Mouse (Mus musculus) embryonic facial prominence, embryonic 14.5 days (tissue): ENCODE measurements at regions not wholly inside any gene's neighbourhood (a gene's known extent, or its start where the extent isn't known, plus 50 kb on each side); places are given as distances from the start of the nearest gene placed in this dataset.
A peak's percentile ranks its signal among the peaks of the same experiment; 100 is the strongest.

Source experiments
- ATAC-seq: fragments of 200-750 bp; cut with Nextera tagmentation; 2 replicates; pipeline ENCODE4 v1.8.0; 2017; ENCODE audit warnings: low read depth, moderate number of reproducible peaks, moderate TSS enrichment
- DNase-seq: peaks from one replicate; pipeline ENCODE4 v3.0.0-alpha.2; 2015; ENCODE audit warnings: low spot score
- H3K27ac ChIP-seq: fragments of 300-500 bp; sonication (generic); replicated peaks from 2 replicates; pipeline ENCODE4 v1.5.1; 2014; ENCODE audit warnings: low read depth, mild to moderate bottlenecking, low read length, moderate library complexity
- H3K27me3 ChIP-seq: fragments of 300-500 bp; sonication (generic); replicated peaks from 2 replicates; pipeline ENCODE4 v1.6.1; 2014; ENCODE audit warnings: low read length; ENCODE audit not compliant: control insufficient read depth, insufficient read depth
- H3K36me3 ChIP-seq: fragments of 300-500 bp; sonication (generic); 2 replicates; pipeline ENCODE4 v1.6.1; 2014; ENCODE audit warnings: low read length, mixed read lengths; ENCODE audit not compliant: control insufficient read depth, insufficient read depth
- H3K4me1 ChIP-seq: fragments of 300-500 bp; sonication (generic); 2 replicates; pipeline ENCODE4 v1.6.1; 2014; ENCODE audit warnings: antibody characterized with exemption, low read length; ENCODE audit not compliant: control insufficient read depth, insufficient read depth
- H3K4me2 ChIP-seq: fragments of 300-500 bp; sonication (generic); 2 replicates; pipeline ENCODE4 v1.6.1; 2014; ENCODE audit warnings: low read depth, mild to moderate bottlenecking, low read length, moderate library complexity, mixed read lengths
- H3K4me3 ChIP-seq: fragments of 300-500 bp; sonication (generic); 2 replicates; pipeline ENCODE4 v1.5.1; 2014; ENCODE audit warnings: low read depth, mild to moderate bottlenecking, low read length
- H3K9ac ChIP-seq: fragments of 300-500 bp; sonication (generic); 2 replicates; pipeline ENCODE4 v1.6.1; 2014; ENCODE audit warnings: low read depth, mild to moderate bottlenecking, low read length, moderate library complexity, mixed read lengths
- H3K9me3 ChIP-seq: fragments of 300-500 bp; sonication (generic); 2 replicates; pipeline ENCODE4 v1.6.1; 2016; ENCODE audit warnings: low read length; ENCODE audit not compliant: control insufficient read depth
- WGBS: fragments of 180-500 bp; shearing (Covaris S2); extraction: QIAGEN DNeasy Blood & Tissue Kit; methylation state at CpG from one replicate; pipeline ENCODE4 v1.1.7; 2014; 5-methylcytosine and 5-hydroxymethylcytosine counted together

DNA sequence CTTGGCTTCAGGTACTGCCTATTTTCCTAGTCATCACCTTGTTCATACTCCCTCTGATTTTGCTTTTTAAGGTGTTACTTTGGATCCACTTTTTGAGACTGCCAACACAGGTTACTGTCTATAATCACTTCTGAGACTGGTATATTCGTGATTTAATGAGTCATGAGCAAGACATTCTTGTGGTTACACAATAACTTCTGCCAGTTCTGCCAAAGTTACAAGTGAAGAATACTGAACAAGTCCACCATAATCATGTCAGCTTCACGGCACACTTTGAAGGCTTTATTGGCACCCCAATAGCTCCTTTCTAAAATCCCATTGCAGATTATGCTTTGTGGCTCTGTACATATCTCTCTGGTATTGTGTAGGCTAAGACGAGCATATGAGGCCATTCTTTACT lies 327.9 kb downstream of the Frk start:
- Histone ChIP-seq H3K9ac (no peak overlapping the region), H3K9me3 (no peaks in the 10 kb centered on the region), H3K4me3 (no peak overlapping the region), H3K4me2 (no peak overlapping the region), H3K27ac (no peak overlapping the region), H3K27me3 (no peaks in the 10 kb centered on the region), H3K4me1 (no peaks in the 10 kb centered on the region), H3K36me3 (no peaks in the 10 kb centered on the region)
- no peak for ATAC-seq
- DNase-seq, result no peak
- 84% methylated on average over 3 of the region's 3 CpGs for WGBS

DNA sequence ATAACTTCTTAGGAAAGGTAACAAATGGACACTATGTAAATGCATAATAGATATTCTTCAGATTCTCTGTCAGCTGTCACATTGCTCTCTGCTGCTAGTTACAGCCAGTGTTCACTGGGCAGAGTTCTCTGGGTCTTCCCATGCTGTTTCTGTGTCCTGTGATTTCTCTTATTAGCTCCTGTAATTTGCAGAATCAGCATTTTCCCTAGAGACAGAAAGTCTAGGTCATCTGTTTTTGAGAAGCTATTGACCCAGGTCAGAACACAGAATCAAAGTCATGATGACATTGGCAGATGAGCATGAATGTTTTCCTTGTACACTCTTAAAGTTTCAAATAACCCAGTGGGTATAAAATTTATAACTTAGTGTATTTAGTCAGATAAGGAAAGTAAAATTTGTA lies 340.9 kb downstream of the Frk start:
- DNase-seq, result no peak
- Histone ChIP-seq H3K9ac (no peak overlapping the region), H3K4me3 (no peak overlapping the region), H3K9me3 (no peaks in the 10 kb centered on the region), H3K27ac (no peak overlapping the region), H3K4me2 (no peak overlapping the region), H3K27me3 (no peaks in the 10 kb centered on the region), H3K4me1 (no peaks in the 10 kb centered on the region), H3K36me3 (no peaks in the 10 kb centered on the region)
- no peak for ATAC-seq

DNA sequence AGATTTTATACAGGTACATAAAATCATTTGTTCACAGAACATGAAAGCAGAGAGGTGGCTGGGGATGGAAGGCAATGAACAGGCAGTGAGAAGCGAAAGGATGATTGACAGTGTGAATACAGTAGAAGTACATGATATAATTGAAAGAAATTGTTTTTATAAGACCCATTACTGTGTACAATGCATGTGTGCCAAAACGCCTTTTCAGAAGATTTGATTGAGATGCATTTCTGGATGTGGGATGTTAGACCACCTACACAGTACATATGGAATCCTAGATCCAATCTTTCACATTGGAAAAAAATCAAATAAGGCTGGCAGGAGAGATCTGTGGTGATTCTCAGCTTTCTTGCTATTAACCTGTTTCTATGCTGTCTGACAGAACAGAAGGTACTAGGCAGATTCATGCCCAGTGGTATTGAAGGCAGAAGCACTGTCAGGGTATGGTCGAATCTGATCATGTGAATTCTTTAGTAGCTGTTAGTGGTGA lies 358.9 kb downstream of the Frk start:
- Histone ChIP-seq H3K27ac (no peak overlapping the region), H3K36me3 (no peaks in the 10 kb centered on the region), H3K9ac (no peak overlapping the region), H3K4me3 (no peak overlapping the region), H3K4me1 (no peaks in the 10 kb centered on the region), H3K9me3 (no peaks in the 10 kb centered on the region), H3K4me2 (no peak overlapping the region), H3K27me3 (no peaks in the 10 kb centered on the region)
- WGBS, result 83% methylated on average over 3 of the region's 3 CpGs
- DNase-seq (no peak), ATAC-seq (no peak)

DNA sequence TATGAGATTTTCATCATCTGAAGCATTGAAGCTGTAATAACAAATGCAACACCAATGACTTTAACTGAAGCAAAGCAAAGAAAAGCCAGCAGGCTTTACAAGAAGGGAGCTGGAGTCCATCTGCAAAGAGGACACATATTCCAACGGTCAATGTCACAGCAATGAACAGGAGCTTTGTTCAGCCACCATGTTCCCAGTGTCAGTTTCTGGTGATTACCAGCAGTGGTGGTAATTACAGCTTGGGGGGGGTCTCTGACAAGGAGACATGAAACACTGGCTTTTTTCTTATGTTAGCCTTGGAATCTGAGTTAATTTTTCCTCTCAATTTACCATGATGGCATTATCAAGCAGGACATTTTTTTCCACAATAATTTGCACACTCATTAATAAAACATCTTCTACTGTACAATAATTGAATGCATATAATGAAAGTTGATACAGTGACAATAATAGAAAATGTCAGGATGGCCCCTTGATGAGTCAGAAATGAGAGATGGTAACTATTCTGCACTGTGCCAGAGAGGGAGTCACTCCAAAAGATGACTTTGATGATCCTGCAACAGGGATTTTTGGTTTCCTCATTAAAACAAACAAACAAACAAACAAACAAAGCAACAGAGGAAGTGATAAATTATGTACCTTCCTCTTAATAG lies 373.4 kb downstream of the Frk start:
- no peak overlapping the region for H3K4me3 ChIP-seq
- ATAC-seq, result no peak
- no peaks in the 10 kb centered on the region for H3K4me1 ChIP-seq
- no peak for DNase-seq
- H3K27ac ChIP-seq, result no peak overlapping the region
- H3K9me3 ChIP-seq, result no peaks in the 10 kb centered on the region
- H3K36me3 ChIP-seq, result no peaks in the 10 kb centered on the region
- no peaks in the 10 kb centered on the region for H3K27me3 ChIP-seq
- WGBS, result 42% methylated on average over 1 of the region's 1 CpGs
- no peak overlapping the region for H3K4me2 ChIP-seq
- H3K9ac ChIP-seq, result no peak overlapping the region

DNA sequence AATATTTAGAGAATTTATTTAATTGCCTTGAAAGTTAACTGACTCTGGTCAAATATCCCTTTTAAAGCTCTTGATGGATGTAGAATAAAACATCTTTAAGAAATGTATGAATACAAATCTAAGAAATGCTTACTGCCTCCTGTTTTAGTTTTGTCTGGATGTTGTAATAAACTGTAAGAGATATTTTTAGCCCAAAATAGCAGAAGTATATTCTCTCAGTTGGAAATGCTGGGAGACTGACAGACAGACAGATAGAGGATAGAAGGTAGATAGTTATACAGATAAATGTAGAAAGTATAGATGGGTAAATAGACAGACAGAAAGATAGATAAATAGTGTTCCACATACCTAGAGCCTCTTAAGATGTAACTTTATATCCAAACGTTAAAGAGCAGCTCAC lies 379.5 kb downstream of the Frk start:
- H3K4me2 ChIP-seq, result no peak overlapping the region
- H3K9ac ChIP-seq, result no peak overlapping the region
- no peaks in the 10 kb centered on the region for H3K4me1 ChIP-seq
- no peaks in the 10 kb centered on the region for H3K27me3 ChIP-seq
- H3K9me3 ChIP-seq, result no peaks in the 10 kb centered on the region
- ATAC-seq (no peak), DNase-seq (no peak)
- H3K36me3 ChIP-seq, result no peaks in the 10 kb centered on the region
- no peak overlapping the region for H3K27ac ChIP-seq
- 59% methylated on average over 1 of the region's 1 CpGs for WGBS
- no peak overlapping the region for H3K4me3 ChIP-seq

DNA sequence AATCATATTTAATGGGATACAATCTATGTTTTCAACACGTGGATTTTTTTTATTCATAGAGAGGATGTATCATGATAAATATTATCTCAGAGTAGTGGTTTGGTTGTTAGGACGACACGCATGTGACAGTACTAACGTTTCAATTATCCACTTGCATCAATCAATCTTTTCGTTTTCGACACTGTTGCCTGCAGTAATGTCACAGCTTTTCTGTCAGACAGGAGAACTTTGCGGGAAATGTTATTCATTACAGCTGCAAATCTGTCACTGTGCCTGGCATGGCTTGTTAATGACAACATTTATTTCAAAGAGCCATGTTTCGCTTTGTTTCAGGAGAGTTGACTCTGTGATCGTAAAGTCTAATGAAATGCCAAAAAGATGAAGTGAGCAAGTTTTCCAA lies 388.7 kb downstream of the Frk start:
- H3K27me3 ChIP-seq, result no peaks in the 10 kb centered on the region
- DNase-seq (no peak), ATAC-seq (no peak)
- H3K4me1 ChIP-seq, result no peaks in the 10 kb centered on the region
- no peaks in the 10 kb centered on the region for H3K36me3 ChIP-seq
- no peak overlapping the region for H3K4me2 ChIP-seq
- no peak overlapping the region for H3K9ac ChIP-seq
- H3K9me3 ChIP-seq, result no peaks in the 10 kb centered on the region
- no peak overlapping the region for H3K4me3 ChIP-seq
- H3K27ac ChIP-seq, result no peak overlapping the region
- WGBS, result 71% methylated on average over 9 of the region's 9 CpGs

DNA sequence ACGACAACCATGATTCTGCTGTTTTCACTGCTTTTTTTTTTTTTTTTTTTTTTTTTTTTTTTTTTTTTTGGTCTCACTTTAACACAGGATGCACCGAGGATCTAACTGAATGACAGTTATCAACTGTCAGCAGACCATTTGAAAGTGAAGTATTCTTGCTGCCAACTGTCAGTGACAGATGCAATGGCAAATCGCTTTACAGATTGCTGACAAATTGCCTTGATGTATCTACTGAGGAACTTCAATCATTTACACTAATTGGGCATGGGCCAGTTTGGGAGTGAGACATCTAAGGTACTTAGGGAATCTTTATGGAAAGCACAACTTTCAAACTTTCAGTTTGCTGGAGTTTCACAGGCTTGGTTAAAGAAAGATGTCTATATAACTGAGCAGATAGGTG lies 395.3 kb downstream of the Frk start:
- ATAC-seq, result no peak
- no peak for DNase-seq
- H3K9me3 ChIP-seq, result no peaks in the 10 kb centered on the region
- H3K27ac ChIP-seq, result no peak overlapping the region
- WGBS, result 75% methylated on average over 3 of the region's 3 CpGs
- H3K36me3 ChIP-seq, result no peaks in the 10 kb centered on the region
- no peaks in the 10 kb centered on the region for H3K4me1 ChIP-seq
- H3K4me2 ChIP-seq, result no peak overlapping the region
- no peaks in the 10 kb centered on the region for H3K27me3 ChIP-seq
- no peak overlapping the region for H3K9ac ChIP-seq
- no peak overlapping the region for H3K4me3 ChIP-seq

DNA sequence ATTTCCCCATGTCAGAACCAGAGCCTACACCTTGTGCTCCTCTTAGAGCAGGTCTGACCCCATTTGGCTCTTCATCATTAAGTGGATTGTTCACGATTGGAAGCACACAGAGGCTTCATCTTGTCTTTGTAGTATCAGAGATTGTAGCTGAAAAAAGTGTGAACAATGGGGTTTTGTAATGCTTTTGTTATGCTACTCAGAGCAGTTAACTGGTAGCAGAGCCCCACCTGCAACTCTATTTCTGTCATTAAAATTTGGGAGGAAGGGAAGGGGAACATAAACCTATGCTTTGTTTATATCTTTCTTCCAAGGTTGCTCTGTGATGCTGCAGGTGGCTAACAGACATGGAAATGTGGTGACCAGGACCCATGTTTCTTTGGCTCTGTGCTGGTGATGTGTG lies 404.4 kb downstream of the Frk start:
- Histone ChIP-seq H3K9ac (no peak overlapping the region), H3K4me1 (no peaks in the 10 kb centered on the region), H3K4me2 (no peak overlapping the region), H3K4me3 (no peak overlapping the region), H3K27me3 (no peaks in the 10 kb centered on the region), H3K9me3 (no peaks in the 10 kb centered on the region), H3K36me3 (no peaks in the 10 kb centered on the region), H3K27ac (no peak overlapping the region)
- DNase-seq (no peak), ATAC-seq (no peak)
- 54% methylated on average over 1 of the region's 1 CpGs for WGBS

DNA sequence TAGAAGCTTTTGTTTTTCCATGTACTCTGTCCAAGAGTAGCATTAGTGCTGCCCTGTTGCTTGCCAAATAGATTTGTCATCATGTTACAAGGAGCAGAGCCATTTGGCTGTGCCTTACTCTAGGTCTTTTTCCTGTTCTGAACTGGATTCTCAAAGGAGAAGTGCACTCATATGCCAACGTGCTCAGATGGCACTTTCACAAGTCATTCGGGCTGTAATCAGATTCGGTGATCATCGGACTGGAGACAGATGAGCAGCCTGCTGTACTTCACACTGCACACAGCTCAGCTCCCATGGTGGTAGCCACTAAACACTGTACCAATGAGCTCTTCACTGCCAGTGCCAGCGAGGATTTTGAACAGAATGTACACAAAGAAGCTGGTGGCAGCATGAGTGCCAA lies 421.1 kb downstream of the Frk start:
- Histone ChIP-seq H3K27ac (no peak overlapping the region), H3K4me1 (no peaks in the 10 kb centered on the region), H3K36me3 (no peaks in the 10 kb centered on the region), H3K4me2 (no peak overlapping the region), H3K4me3 (no peak overlapping the region), H3K9ac (no peak overlapping the region), H3K9me3 (no peaks in the 10 kb centered on the region), H3K27me3 (no peaks in the 10 kb centered on the region)
- DNase-seq (peak; percentile 25), ATAC-seq (peak; percentile 33; the same call in 1 of the 2 replicates)
- 80% methylated on average over 5 of the region's 5 CpGs for WGBS
